Mouse (Mus musculus): Measurements from ENCODE around the gene Pibf1. TPM values are rescaled to one million over a fixed set of nuclear protein-coding genes. Genes with fewer than 3 reads are reported as not detected.

Gene Pibf1
- polyA plus RNA-seq (2012; rRNA removed; ENCODE audit: low replicate concordance): 1.6 and 3.7 TPM in 2 replicates

DNA sequence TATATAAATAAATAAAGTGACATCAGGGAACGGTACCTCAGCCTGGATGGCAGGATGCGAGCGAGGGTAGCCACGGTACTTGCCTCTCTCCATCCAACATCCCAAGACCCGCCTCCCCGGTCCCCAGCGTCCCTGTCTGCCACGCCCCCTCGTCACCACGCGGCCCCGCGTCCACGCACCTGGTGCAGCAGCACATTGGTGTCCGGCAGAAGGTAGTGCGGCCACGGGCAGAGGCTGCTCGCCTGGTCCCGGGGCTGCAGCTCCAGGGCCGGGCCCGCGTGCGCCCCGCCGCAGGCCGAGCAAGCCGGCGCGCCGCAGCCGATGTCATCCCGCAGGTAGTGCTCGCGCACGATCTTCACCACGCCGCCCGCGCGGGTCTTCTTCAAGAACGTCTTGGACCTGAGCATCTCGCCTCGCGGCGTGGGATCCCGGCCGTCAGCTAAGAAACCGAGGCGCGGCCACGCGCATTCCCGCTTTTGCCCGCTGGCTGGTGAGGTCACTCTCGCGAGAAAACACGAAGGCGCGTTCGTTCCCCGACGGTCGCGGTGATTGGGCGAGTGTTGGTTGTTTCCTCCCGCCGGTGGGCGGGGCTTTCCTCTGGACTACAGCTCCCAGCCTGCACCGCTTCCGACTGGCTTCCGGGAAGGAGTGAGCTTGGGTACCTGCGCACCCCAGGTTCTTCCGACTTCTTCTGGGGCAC lies at the start of gene Pibf1, which contains the start of gene Dis3:
TSS of gene Pibf1 (plus strand) at position 158 of the 700 bp plus-strand sequence.
TSS of gene Dis3 (minus strand) at position 504 of the 700 bp plus-strand sequence.

DNA sequence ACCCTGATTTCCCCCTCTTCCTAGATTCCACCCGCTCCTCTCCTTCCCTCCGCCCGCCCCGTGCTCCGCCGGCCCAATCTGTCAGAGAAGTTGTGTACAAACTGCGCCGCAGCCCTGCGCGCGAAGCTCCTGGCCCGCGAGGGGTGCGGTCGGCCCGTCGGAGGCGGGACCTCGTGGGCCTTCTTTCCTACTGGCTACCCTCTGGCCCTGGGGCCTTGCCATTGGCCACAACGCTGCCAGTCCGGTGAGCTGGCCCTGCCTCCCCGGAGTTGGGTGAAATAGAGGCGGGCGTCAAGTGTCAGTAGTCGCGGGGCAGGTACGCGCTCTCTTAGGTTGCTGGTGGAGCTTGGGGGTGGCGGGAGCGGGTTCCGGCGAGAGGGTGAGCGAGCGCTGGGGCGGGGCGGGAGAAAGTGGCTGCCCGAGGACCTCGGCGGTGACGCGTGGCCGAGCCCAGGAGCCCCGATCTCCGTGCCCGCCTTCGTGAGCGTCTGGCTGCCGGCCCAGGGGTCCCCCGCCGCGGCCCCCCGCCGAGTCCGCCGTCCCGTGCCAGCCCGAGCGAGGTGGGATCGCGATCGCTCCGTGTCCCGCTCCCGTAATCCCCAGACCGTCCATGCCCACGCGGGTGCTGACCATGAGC lies 199.3 kb downstream of the Pibf1 start, which contains the start of gene Klf5:
TSS of gene Klf5 (plus strand) at position 307 of the 637 bp plus-strand sequence.

Other genes starting within 250 kb of the Pibf1 start
- gene Rpl36a-ps1, start 105.1 kb upstream of the Pibf1 start, polyA plus RNA-seq (2012; rRNA removed; ENCODE audit: low replicate concordance): not detected in 2 replicates
- 10.2 and 12.7 TPM in 2 replicates for gene Mzt1, start 53.3 kb upstream of the Pibf1 start, polyA plus RNA-seq (2012; rRNA removed; ENCODE audit: low replicate concordance)
- 1.3 and 3.4 TPM in 2 replicates for gene Bora, start 53.2 kb upstream of the Pibf1 start, polyA plus RNA-seq (2012; rRNA removed; ENCODE audit: low replicate concordance)
- 3.3 and 11.1 TPM in 2 replicates for gene Dis3, start 346 bp downstream of the Pibf1 start, polyA plus RNA-seq (2012; rRNA removed; ENCODE audit: low replicate concordance)
- gene Klf5, start 199.3 kb downstream of the Pibf1 start, polyA plus RNA-seq (2012; rRNA removed; ENCODE audit: low replicate concordance): 0.47 and 11.4 TPM in 2 replicates

Data from subcutaneous adipose tissue, adult 2 months (tissue).